Mouse (Mus musculus): ENCODE results near the gene Lmo2. TPM values are rescaled to one million over a fixed set of nuclear protein-coding genes. Genes with fewer than 3 reads are reported as not detected.
A peak's percentile ranks its signal among the peaks of the same experiment; 100 is the strongest.

Lmo2 gene
- polyA plus RNA-seq, 1 experiment = 20.8 TPM

- WGBS = 84% methylated on average over 6 of the region's 6 CpGs
- no peak overlapping the region for H3K27ac ChIP-seq (ENCODE audit: insufficient read depth, low read depth, low read length)
- no peaks in the 10 kb centered on the region for H3K4me1 ChIP-seq (ENCODE audit: control insufficient read depth, insufficient read depth, low read length)
- no peaks in the 10 kb centered on the region for H3K36me3 ChIP-seq (ENCODE audit: control insufficient read depth, insufficient read depth, low read length)
- DNase-seq = no peak
- no peak overlapping the region for H3K4me3 ChIP-seq (ENCODE audit: insufficient read depth, low read depth, low read length)
- TF ChIP-seq CTCF (conservative IDR thresholded peaks at IDR 0.05; ENCODE audit: insufficient read depth, insufficient read length, low read depth, low read length) = no peak
- TF ChIP-seq POLR2A (IDR thresholded peaks at IDR 0.05; ENCODE audit: low read depth, low read length) = no peak
- H3K27me3 ChIP-seq (replicated peaks; ENCODE audit: control insufficient read depth, insufficient read depth, low read length) = no peaks in the 10 kb centered on the region
Measured at GRCm38 (mm10) chr2:103919488-103919887, 38.3 kb upstream of the Lmo2 start.

GRCm38 (mm10) chr2:103926586-103927113 lies 31.1 kb upstream of the Lmo2 start:
- TF ChIP-seq POLR2A (IDR thresholded peaks at IDR 0.05; ENCODE audit: low read depth, low read length) (no peak), CTCF (conservative IDR thresholded peaks at IDR 0.05; ENCODE audit: insufficient read depth, insufficient read length, low read depth, low read length) (no peak)
- 95% methylated on average over 4 of the region's 4 CpGs for WGBS
- Histone ChIP-seq H3K4me1 (ENCODE audit: control insufficient read depth, insufficient read depth, low read length) (0 out of 2 replicates have a peak, but pooled peaks cover 9% of the 10 kb centered on the region), H3K27ac (ENCODE audit: insufficient read depth, low read depth, low read length) (no peak overlapping the region), H3K27me3 (replicated peaks; ENCODE audit: control insufficient read depth, insufficient read depth, low read length) (no peaks in the 10 kb centered on the region), H3K4me3 (ENCODE audit: insufficient read depth, low read depth, low read length) (no peak overlapping the region), H3K36me3 (ENCODE audit: control insufficient read depth, insufficient read depth, low read length) (no peaks in the 10 kb centered on the region)
- no peak for DNase-seq

GRCm38 (mm10) chr2:103927610-103928145 lies 30.1 kb upstream of the Lmo2 start:
- DNase-seq = peak; percentile 24
- Histone ChIP-seq H3K27ac (ENCODE audit: insufficient read depth, low read depth, low read length) (no peak overlapping the region), H3K27me3 (replicated peaks; ENCODE audit: control insufficient read depth, insufficient read depth, low read length) (no peaks in the 10 kb centered on the region), H3K4me1 (ENCODE audit: control insufficient read depth, insufficient read depth, low read length) (0 out of 2 replicates have a peak, but pooled peaks cover 9% of the 10 kb centered on the region), H3K4me3 (ENCODE audit: insufficient read depth, low read depth, low read length) (no peak overlapping the region), H3K36me3 (ENCODE audit: control insufficient read depth, insufficient read depth, low read length) (no peaks in the 10 kb centered on the region)
- 54% methylated on average over 1 of the region's 1 CpGs for WGBS
- TF ChIP-seq CTCF (conservative IDR thresholded peaks at IDR 0.05; ENCODE audit: insufficient read depth, insufficient read length, low read depth, low read length) (no peak), POLR2A (IDR thresholded peaks at IDR 0.05; ENCODE audit: low read depth, low read length) (no peak)

GRCm38 (mm10) chr2:103930306-103931019 lies 27.3 kb upstream of the Lmo2 start:
- no peaks in the 10 kb centered on the region for H3K36me3 ChIP-seq (ENCODE audit: control insufficient read depth, insufficient read depth, low read length)
- H3K4me1 ChIP-seq (ENCODE audit: control insufficient read depth, insufficient read depth, low read length) = 0 out of 2 replicates have a peak, but pooled peaks cover 9% of the 10 kb centered on the region
- no peak overlapping the region for H3K27ac ChIP-seq (ENCODE audit: insufficient read depth, low read depth, low read length)
- peak; percentile 59 for DNase-seq
- no peak overlapping the region for H3K4me3 ChIP-seq (ENCODE audit: insufficient read depth, low read depth, low read length)
- WGBS = 38% methylated on average over 13 of the region's 13 CpGs
- TF ChIP-seq POLR2A (IDR thresholded peaks at IDR 0.05; ENCODE audit: low read depth, low read length) (no peak), CTCF (conservative IDR thresholded peaks at IDR 0.05; ENCODE audit: insufficient read depth, insufficient read length, low read depth, low read length) (no peak)
- no peaks in the 10 kb centered on the region for H3K27me3 ChIP-seq (replicated peaks; ENCODE audit: control insufficient read depth, insufficient read depth, low read length)

- peak; percentile 19 for DNase-seq
- Histone ChIP-seq H3K4me1 (ENCODE audit: control insufficient read depth, insufficient read depth, low read length) (0 out of 2 replicates have a peak, but pooled peaks cover 9% of the 10 kb centered on the region), H3K36me3 (ENCODE audit: control insufficient read depth, insufficient read depth, low read length) (no peaks in the 10 kb centered on the region), H3K27me3 (replicated peaks; ENCODE audit: control insufficient read depth, insufficient read depth, low read length) (no peaks in the 10 kb centered on the region), H3K4me3 (ENCODE audit: insufficient read depth, low read depth, low read length) (no peak overlapping the region), H3K27ac (ENCODE audit: insufficient read depth, low read depth, low read length) (no peak overlapping the region)
- TF ChIP-seq CTCF (conservative IDR thresholded peaks at IDR 0.05; ENCODE audit: insufficient read depth, insufficient read length, low read depth, low read length) (no peak), POLR2A (IDR thresholded peaks at IDR 0.05; ENCODE audit: low read depth, low read length) (no peak)
- WGBS = 57% methylated on average over 7 of the region's 7 CpGs
Measured at GRCm38 (mm10) chr2:103931511-103931911, 26.3 kb upstream of the Lmo2 start.

GRCm38 (mm10) chr2:103932025-103932424 lies 25.8 kb upstream of the Lmo2 start:
- H3K4me1 ChIP-seq (ENCODE audit: control insufficient read depth, insufficient read depth, low read length) = 0 out of 2 replicates have a peak, but pooled peaks cover 9% of the 10 kb centered on the region
- no peaks in the 10 kb centered on the region for H3K36me3 ChIP-seq (ENCODE audit: control insufficient read depth, insufficient read depth, low read length)
- H3K27me3 ChIP-seq (replicated peaks; ENCODE audit: control insufficient read depth, insufficient read depth, low read length) = no peaks in the 10 kb centered on the region
- no peak overlapping the region for H3K4me3 ChIP-seq (ENCODE audit: insufficient read depth, low read depth, low read length)
- no peak overlapping the region for H3K27ac ChIP-seq (ENCODE audit: insufficient read depth, low read depth, low read length)
- 73% methylated on average over 2 of the region's 2 CpGs for WGBS
- peak; percentile 23 for DNase-seq
- TF ChIP-seq POLR2A (IDR thresholded peaks at IDR 0.05; ENCODE audit: low read depth, low read length) (no peak), CTCF (conservative IDR thresholded peaks at IDR 0.05; ENCODE audit: insufficient read depth, insufficient read length, low read depth, low read length) (no peak)

GRCm38 (mm10) chr2:103932480-103932879 lies 25.3 kb upstream of the Lmo2 start:
- no peaks in the 10 kb centered on the region for H3K27me3 ChIP-seq (replicated peaks; ENCODE audit: control insufficient read depth, insufficient read depth, low read length)
- WGBS = 86% methylated on average over 9 of the region's 9 CpGs
- TF ChIP-seq CTCF (conservative IDR thresholded peaks at IDR 0.05; ENCODE audit: insufficient read depth, insufficient read length, low read depth, low read length) (no peak), POLR2A (IDR thresholded peaks at IDR 0.05; ENCODE audit: low read depth, low read length) (no peak)

More at GRCm38 (mm10) chr2:103932480-103932879, 25.3 kb upstream of the Lmo2 start:
- Histone ChIP-seq H3K27ac (ENCODE audit: insufficient read depth, low read depth, low read length) (no peak overlapping the region), H3K4me1 (ENCODE audit: control insufficient read depth, insufficient read depth, low read length) (0 out of 2 replicates have a peak, but pooled peaks cover 9% of the 10 kb centered on the region), H3K4me3 (ENCODE audit: insufficient read depth, low read depth, low read length) (no peak overlapping the region), H3K36me3 (ENCODE audit: control insufficient read depth, insufficient read depth, low read length) (no peaks in the 10 kb centered on the region)
- no peak for DNase-seq

Measured in kidney, adult 2 months (tissue).